Mouse (Mus musculus): ENCODE results near the gene Cryba1.
"Not testable (repeated sequence)": the region's sequence is repeated elsewhere in the genome, so short reads cannot be mapped to it uniquely, and the experiment has no call there.

Gene Cryba1

DNA sequence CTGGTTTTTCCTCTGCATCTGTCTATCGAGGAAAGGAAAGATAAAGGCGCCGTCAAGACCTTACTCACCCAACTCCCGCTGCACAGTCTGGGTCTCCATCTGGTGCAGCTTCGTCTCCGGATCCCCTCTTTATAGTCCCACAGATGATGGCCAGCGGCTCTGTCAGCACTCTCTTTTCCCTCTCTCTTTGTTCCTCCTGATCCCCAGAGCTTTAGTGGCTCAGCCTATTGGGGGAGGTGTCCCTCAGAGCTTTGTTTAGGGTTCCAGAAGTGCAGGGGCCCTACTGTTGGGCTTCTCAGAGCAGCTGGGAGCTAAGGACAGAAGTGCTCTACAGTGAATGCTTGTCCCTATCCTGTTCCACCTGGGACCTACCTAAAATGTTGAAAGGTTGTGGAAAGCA, at the start of gene Cryba1:
Gene Cryba1 (minus strand): TSS at position 101 of the 400 bp plus-strand sequence.
- DNase-seq: no peak

DNA sequence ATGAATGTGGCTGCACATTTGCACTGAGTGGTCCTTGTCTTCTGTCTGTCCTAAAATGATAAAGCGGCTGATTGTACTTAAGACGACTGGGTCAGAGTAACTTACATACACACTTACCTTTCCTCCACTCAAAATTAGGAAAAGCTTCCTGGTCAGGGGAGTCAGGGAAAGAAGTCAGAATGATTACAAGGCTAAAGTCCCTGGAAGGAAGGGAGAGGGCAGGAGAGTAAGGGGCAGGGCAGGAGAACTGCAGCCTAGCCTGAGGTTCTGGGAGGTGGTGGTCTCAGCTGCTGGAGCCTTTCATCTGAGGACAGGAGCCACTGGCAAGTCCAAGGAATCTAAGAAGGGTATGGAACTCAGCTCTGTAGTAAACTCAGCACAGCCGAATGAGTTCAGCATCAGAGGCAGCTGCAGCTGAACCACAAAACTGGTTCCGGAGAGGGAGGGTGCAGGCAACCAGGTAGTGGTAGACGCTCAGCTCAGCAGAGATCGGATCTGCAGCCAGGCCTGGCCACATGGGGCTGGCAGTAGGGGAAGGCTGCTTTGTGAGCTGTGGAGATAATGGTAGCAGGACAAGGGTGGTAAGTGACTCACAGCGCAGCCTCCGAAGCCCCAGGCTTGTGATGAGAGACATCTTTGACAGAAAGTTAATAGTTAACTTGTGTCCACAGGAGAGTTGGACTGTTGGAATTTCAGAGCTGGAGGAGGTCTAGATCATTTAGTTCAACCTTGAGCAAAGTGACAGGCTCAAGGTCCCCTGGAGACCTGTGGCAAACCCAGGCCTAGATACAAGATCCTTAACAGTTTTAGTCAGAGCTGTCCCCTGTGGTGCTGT, 47.0 kb upstream of the Cryba1 start:
- no peak for DNase-seq

DNA sequence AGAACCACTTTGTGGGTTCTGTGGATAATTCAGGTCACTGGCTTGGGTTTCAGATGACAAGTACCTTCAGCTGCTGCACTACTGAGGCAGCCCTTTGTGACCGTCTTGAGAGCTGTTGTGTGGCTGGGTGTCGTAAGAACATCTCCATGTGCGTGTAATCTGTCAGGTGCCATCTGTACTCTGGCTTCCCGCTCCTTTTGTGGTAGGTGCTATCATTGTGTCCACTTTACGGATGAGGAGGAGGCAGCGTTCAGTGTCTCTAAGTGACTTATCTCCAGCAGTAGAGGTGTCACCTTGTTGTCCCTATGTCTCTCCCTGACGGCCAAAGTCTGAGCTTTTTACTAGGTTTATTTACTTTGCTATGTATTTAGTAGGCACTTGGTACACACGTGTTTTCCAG, 45.3 kb upstream of the Cryba1 start:
- no peak for DNase-seq

DNA sequence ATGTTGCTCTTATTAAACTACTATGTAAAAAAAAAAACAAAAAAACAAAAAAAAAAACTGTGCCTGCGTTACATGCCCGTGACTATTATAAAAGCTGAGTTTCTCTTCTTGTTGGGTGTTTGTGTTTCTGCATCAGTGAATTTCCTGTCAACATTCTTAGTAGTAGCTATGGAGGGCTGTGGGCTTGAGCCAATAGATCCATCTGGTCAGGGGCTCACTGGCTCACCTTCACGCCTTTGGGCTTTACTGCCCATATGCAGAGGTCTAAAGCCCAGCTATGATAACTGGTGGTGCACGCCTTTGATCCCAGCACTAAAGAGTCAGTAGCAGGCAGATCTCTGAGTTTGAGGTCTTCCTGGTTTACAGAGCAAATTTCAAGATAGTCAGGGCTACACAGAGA, 44.4 kb upstream of the Cryba1 start:
- no peak for DNase-seq

DNA sequence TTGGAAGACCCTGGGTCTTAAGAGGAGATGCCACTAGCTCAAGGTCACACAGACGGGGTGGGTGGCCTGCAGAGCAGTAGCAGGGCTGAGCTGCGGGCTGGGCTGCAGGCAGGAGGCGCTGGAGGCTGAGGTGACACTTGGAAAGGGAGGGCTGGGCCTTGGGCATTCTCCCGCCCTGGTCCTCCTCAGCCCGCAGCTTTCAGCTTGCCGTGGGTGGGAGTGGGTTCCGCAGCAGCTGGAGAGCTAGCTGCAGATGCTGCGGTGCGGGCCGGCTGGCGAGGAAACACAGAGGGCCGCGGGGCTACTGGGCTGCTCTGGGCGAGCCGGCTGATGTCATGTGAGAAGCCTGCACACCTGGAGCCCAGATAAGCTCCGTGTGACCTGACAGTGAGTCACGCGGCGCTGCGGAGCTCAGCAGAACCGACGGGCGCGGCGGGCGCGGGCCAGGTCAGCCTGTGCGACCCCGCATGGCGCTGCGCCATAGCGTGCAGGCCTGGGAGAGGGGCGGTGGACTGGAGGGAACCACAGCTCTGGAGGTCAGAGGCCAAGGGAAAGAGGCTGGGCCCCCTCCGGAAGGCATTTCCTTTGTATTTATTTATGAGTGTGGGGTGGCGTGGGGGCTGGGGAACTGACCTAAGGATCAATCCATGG, 41.4 kb upstream of the Cryba1 start:
- DNase-seq: peak; percentile 24

DNA sequence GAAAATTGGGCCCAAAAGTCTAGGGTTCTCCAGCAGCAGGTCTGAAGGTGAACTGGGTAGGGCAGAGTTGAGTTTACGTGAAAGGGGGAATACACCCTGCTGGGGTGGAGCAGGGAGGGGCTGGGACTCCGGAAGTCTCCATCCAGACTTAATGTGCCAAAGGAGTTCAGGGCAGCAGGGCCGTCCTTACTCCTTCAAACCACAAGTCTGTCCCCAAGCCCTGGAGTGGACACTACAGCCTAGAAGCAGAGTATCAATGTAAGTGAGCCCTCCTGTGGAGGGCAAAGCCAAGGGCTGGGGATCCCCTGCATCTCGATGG, 40.3 kb upstream of the Cryba1 start:
- no peak for DNase-seq

DNA sequence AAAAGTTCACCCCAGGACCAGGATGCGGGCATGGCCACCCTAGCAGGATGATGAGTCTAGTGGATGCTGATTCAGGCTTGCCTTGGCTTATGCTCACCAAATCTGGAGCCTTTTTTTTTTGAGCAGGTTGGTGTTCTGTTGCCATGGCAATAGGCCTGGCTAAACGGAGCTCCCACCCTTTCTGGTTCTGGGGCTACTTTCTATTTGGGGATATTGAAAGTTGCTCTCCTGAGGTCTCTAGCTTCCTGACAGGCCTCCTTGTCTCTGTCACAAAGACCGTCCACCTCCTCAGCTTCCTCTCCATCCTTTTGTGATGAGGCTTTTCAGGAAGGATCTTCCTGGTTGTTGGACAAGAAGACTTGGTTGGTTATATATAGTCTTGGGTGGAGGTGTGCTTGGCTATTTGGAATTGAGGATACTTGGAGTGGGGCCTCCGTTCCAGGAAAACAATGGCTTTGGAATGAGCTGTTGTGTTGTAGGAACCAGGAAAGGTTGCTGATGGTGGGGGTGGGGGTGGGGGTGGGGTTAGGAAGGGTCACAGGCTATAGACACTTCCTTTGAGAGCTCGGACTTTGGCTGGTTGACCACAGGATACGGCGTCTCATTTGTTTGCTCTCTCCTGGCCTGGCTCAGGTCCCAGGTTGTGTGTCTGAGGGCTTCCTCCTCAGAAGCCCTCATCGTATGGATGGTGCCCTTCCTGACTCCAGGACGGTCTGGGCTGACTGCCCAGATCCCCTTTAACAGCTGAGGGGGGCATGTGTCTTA, 39.8 kb upstream of the Cryba1 start:
- DNase-seq: no peak

DNA sequence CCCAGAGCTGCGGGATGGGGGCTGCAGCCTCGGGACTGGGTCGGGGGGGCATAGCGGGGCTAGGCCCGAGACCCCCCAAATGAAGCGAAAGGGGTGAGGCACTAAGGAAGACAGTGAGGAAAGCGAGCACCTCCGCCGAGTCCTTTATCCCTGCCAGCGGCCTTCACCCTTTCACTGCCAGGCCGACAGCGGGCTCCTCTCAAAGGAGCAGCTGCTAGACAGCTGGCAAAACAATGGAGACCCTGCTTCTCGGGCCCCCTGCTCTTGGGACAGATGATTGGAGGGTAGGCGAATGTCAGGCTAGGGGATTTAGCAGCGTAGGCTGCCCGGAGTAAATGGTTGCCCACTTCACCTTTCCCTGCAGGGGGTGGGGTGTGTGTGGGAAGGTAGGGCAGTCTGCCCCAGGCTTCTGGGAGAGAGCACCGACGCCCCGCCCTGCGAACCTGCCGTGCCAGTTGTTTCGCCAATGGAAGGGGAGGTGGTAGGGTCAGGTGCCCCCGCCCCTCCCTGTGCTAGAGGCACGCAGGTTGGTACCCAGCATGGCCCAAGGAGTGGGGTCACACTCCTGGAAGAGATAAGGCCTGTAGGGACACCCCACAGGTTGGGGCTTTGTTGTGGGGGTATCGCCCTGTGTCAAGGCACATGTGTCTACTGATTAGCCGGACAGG, 38.7 kb upstream of the Cryba1 start:
- peak; percentile 40 for DNase-seq

DNA sequence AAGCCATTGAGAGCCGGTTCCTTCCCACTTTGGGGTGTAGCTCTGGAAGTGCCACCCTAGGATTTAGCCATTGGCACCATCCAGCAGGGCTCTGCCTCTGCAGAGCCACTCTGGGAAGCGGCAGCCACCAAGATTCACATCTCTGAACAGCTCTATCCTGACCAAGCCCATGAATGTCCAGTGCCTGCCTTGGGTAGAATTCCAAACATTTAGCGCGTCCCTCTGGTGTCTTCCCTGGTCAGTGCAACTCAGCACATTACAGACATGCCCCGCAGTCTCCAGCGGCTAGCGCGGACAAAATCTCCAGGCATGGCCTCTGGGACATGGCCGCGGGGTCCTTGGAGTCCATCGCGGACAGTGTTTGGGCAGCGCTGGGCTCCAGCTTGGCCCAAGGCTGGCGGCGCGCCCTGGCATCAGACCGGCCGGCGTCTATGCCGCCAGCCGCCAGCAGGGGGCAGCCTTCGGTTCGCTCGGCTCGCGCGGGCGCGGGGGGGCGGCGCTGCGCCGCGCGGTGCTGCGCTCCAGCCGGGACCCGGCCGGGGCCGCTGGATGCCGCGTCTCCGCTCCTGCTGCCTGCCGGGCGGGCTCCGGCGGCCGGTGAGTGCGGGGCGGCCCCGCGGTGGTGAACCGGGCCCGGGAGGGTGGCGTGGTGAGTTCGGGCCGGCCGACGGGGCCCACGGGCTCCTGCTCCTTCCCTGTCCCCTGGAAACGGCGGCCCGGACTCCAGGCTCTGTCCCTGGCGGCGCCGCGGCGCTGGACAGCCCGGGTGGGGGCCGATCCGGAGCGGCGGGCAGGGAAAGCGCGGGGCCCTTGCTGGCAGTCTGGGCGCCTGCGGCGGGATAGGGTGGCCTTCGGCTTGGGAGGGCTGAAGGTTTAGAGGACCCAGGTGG, 37.9 kb upstream of the Cryba1 start, which contains the start of gene Myo18a:
Gene Myo18a (plus strand): TSS at position 464 of the 890 bp plus-strand sequence.
- DNase-seq: peak; percentile 96

DNA sequence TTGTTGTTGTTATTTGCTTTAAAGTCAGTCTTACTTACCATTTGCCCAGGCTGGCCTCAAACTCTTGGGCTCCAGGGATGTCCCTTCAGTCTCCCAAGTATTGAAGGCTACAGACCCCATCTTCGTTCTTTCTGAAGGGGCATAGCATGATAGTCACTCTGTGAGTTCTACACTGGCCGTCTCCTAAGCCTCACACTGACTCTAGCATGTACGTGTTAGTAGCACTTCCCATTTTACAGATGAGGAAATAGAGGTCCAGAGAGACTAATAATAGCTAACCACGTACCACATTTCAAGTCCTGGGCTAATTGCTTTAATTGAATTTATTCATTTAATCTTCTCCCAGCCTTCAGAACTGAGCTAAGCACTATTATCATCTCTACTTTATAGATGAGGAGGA, 34.9 kb upstream of the Cryba1 start:
- DNase-seq: no peak

DNA sequence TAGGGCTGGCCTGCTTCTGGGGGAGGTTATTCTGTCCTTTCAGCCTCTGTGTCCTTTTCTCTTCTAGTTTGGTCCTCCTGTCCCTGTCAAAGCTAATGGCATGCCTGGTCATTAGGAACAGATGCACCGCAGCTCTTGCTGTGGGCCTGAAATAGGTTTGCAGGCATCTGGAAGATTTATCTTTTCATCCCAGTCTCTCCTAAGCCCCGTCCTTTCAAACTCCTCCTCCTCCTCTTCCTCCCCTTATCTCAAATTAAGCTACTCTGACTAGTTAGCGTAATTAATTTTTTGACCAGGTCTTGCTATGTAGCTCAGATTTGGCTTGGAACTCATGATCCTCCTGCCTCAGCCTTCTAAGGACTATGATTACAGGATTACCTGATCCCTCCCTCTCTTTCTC, 28.4 kb upstream of the Cryba1 start:
- DNase-seq: no peak

DNA sequence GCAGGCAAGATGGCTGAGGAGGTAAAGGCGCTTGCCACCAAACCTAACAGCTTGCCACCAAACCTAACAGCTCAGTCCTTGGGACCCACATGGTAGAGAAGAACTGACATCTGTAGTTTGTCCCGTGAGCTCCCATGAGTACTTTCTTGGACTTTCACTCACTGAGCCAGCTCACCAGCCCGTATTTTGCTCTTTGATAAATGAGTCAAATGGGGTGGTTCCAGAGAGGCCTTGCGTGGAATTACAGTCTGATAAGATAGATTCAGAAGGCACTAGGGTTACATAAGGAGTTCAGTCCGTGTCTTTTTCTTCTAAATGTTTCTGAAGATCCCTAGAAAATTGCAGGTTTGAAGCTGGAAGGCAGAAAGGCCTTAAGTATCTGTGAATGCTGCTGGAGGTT, 27.4 kb upstream of the Cryba1 start:
- no peak for DNase-seq

DNA sequence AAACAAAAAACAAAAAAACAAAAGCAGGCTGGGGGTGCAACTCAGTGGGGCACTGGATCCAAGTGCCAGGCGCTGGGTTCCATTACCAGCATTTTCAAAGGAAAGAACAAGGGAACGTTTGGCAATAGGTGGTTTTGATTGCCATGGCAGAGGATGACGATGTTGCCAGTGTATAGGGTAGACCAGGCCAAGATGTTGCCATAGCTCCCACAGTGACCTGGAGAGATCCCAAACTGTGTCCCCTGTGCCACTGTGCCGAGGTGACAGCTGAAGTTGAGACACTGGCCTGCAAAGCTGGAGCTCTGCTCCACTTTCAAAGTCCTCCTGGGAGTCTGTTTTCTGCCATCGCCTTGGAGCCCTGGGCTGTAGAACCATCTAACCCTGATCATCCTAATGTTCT, 23.9 kb upstream of the Cryba1 start:
- DNase-seq: no peak

DNA sequence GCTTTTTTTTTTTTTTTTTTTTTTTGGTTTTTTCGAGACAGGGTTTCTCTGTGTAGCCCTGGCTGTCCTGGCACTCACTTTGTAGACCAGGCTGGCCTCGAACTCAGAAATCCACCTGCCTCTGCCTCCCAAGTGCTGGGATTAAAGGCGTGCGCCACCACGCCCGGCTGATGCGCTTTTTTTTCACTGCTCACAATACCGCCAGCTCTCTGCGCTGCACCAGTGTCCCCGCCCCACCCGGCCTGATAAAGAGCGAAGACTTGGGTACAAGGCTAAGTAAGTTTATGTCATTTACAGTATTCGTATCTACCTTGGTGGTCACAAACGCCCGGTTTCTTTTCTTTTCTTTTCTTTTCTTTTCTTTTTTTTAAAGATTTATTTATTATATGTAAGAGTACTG, 22.0 kb upstream of the Cryba1 start:
- DNase-seq: not testable (repeated sequence)

DNA sequence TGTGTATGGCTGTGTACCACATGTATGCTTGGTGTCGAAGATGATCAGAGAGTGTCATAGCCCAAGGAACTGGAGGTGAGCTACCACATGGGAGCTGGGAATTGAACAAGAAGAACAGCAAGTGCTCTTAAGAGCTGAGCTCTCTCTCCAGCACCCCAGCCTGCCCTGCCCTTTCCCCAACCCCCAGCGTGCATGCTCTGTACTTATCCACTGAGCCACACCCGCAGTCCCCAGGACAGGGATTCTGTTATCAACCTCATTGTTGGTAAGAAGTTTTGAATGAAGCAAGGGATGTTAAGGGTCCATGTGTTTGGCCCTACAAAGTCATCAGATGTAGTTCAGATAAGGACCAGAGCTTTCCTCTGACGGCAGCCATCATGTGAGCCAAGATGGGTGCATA, 21.6 kb upstream of the Cryba1 start:
- DNase-seq: no peak

DNA sequence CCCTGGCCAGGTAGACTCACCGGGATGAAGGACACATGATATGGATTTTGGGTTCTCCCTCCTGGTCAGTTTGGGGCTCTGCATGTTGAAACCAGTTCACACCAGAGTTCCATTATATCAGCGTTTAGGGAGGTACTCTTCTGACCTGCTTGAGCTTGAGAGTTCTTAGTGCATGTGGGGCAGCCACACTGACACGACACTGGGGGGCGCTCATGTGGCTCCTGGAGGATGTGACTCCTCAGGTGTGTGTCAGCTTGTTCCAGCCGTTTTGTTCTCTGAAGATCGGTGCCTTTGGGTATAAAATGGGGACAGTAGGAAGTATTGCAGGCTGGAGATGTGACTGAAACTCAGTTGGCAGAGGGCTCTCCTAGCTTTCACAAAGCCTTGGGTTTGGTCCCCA, 18.9 kb upstream of the Cryba1 start:
- peak; percentile 8 for DNase-seq

DNA sequence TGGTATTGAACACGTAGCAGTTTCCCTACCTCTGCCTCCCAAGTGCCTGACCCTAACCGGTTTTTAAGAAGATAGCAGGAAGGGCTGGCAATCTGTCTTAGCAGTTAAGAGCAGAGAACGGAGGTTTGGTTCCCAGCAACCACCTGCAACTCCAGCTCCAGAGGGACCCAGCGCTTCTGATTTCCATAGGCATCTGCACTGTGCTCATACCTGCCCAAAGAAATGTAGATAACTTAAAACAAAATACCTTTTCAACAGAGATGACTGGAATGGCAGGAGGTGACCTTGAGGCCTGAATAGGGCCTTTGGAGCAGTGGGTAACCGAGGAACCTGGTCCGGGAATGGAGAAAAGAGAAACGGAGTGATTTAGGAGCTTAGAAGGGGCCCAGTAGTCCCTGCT, 13.5 kb upstream of the Cryba1 start:
- no peak for DNase-seq

DNA sequence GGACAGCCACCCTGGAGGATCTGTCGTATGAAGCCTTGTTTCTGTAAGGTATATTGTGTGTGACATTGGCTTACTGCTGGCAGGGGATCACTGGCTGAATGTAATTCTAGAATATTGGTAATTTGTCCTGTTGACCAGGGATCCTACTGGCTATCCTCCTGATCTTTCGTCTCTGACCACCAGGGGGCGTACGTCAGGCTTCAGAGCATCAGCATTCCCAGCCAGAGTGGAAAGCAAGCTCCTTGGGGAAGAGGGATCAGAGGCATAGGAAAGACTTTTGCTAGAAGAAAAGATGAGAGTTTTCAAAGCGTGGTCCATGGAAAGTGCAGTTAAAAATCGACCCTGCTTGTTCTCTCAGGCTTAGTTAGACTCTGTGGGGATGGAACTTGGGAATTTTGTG, 12.2 kb upstream of the Cryba1 start:
- DNase-seq: peak; percentile 85

DNA sequence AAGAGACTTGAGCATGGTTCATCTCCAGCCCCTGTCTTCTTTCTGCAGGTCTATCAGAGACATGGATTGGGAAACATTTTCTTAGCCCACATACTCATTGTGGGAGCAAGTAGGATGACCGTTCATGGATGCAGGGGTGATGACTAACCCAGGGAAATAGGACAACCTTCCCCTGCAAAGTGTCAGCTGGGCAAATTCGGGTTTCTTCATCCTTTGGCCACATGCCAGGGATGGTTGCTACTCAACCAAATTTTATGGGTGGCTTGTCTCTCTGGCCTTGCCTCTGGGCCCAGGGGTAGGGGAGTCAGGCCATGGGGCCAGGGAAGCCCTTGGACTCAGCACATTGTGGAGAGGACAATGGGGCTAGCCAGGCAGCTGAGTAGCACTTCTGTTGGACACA, 3.5 kb upstream of the Cryba1 start:
- DNase-seq: no peak

DNA sequence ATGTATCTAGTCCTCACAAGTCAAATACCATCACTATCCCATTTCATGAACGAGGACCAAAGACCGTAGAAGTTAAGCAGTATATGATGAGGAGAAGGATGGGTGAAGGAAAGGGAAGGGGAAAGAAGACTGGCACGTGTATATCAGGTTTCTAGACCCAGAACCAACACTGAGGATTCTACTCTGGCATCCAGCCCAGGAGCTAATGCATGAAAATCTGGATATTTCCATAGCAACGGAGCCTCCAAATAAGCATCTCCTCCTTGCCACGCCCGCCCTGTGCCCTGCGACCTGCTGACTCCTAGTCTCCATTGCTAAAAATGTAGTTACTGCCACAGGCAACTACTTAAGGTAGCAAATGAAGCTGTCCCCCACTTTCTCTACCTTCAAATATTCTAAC, 317 bp downstream of the Cryba1 start:
- no peak for DNase-seq

DNA sequence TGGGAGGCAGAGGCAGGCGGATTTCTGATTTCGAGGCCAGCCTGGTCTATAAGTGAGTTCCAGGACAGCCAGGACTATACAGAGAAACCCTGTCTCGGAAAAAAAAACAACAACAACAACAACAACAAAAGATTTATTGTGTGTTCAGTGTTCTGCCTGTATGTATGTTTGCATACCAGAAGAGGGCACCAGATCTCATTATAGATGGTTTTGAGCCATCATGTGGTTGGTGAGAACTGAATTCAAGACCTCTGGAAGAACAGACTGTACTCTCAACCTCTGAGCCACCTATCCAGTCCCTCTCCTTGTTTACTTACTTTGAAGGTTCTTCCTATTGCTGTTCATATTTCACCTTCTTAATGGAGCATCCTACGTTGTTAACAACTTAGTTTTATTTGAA, 3.7 kb downstream of the Cryba1 start:
- no peak for DNase-seq

DNA sequence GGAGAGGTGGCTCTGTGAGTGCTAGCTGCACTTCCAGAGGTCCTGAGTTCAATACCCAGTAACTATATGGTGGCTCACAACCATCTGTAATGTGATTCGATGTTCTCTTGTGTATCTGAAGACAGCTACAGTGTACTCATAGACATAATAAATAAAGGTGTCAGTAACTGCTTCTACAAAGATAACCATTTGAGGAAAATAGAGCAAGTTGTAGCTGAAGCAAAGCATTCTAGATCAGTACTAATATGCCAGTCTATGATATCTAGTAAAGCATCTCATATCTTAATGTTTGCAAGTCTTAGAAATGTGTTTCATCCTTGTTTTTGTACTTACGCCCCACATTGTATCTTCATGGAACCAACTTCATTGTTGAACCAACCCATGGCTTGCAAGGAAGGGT, 6.0 kb downstream of the Cryba1 start:
- no peak for DNase-seq
